Mouse (Mus musculus) monocyte, adult 59 days (primary cell): ENCODE results near the gene Lcn5. TPM values are rescaled to one million over a fixed set of nuclear protein-coding genes. Genes with fewer than 3 reads are reported as not detected.

ENCODE experiments used
- total RNA-seq, 2 experiments: library from RNA; stranded (reverse); gene quantifications; one replicate each; pipeline ENCODE4 v1.2.4; 2023

Gene Lcn5
- not detected for total RNA-seq

GRCm38 (mm10) chr2:25657652-25658051, at the start of gene Lcn5:
Gene Lcn5 (plus strand): TSS chr2:25657952.

GRCm38 (mm10) chr2:25617578-25617977, 40.2 kb upstream of the Lcn5 start, which contains the start of gene Ccdc183:
Gene Ccdc183 (minus strand): TSS chr2:25617678.

GRCm38 (mm10) chr2:25621229-25622200, 36.2 kb upstream of the Lcn5 start, which contains the start of gene Tmem141:
Gene Tmem141 (minus strand): TSS chr2:25622005.

GRCm38 (mm10) chr2:25627811-25628210, 29.9 kb upstream of the Lcn5 start, which contains the start of gene Fcna:
Gene Fcna (minus strand): TSS chr2:25628030.

GRCm38 (mm10) chr2:25652902-25653301, 4.8 kb upstream of the Lcn5 start, which contains the start of gene Lcn8:
Gene Lcn8 (plus strand): TSS chr2:25653120.

GRCm38 (mm10) chr2:25676486-25676885, 18.7 kb downstream of the Lcn5 start, which contains the start of gene Lcn6:
Gene Lcn6 (plus strand): TSS chr2:25676786.

GRCm38 (mm10) chr2:25682426-25682825, 24.7 kb downstream of the Lcn5 start, which contains the start of gene Lcn10:
Gene Lcn10 (plus strand): TSS chr2:25682726.

GRCm38 (mm10) chr2:25699743-25700142, 42.0 kb downstream of the Lcn5 start, which contains the start of gene Obp2a:
Gene Obp2a (plus strand): TSS chr2:25700043.

GRCm38 (mm10) chr2:25706643-25707481, 49.1 kb downstream of the Lcn5 start, which contains the start of gene Bmyc:
Gene Bmyc (plus strand): TSS chr2:25706739.

Other genes with a start within 250 kb of the Lcn5 start
- 10 to 100 TPM; 15.6 to 17.3 TPM for gene Fut7, start 234.7 kb upstream of the Lcn5 start, total RNA-seq
- 10 to 100 TPM; 35.3 to 36.1 TPM for gene Abca2, start 229.2 kb upstream of the Lcn5 start, total RNA-seq
- gene Clic3, start 201.1 kb upstream of the Lcn5 start, total RNA-seq = not detected
- 10 to 100 TPM; 24.0 to 34.2 TPM for gene Paxx, start 196.9 kb upstream of the Lcn5 start, total RNA-seq
- not detected for gene Ptgds, start 187.9 kb upstream of the Lcn5 start, total RNA-seq
- not detected for gene Lcn12, start 164.0 kb upstream of the Lcn5 start, total RNA-seq
- gene Fbxw5, start 157.2 kb upstream of the Lcn5 start, total RNA-seq = 10 to 100 TPM; 53.7 to 55.4 TPM
- gene C8g, start 156.2 kb upstream of the Lcn5 start, total RNA-seq = 1 to 10 TPM in 1 of 2 experiments, not detected in 1; 1.0 TPM
- gene Traf2, start 111.0 kb upstream of the Lcn5 start, total RNA-seq = 10 to 100 TPM; 26.9 to 27.7 TPM
- 100 to 1,000 TPM; 117 to 141 TPM for gene Edf1, start 100.1 kb upstream of the Lcn5 start, total RNA-seq
- 1 to 10 TPM; 1.4 to 1.7 TPM for gene Mamdc4, start 83.1 kb upstream of the Lcn5 start, total RNA-seq
- gene Phpt1, start 82.7 kb upstream of the Lcn5 start, total RNA-seq = 1 to 10 TPM; 6.0 to 7.4 TPM
- gene Ajm1, start 76.2 kb upstream of the Lcn5 start, total RNA-seq = 1 to 10 TPM; 2.2 to 3.5 TPM
- gene Rabl6, start 49.4 kb upstream of the Lcn5 start, total RNA-seq = 10 to 100 TPM; 72.6 to 82.4 TPM
- gene Ccdc183, start 40.3 kb upstream of the Lcn5 start, total RNA-seq = not detected
- gene Tmem141, start 35.9 kb upstream of the Lcn5 start, total RNA-seq = 10 to 100 TPM; 21.2 to 22.8 TPM
- 100 to 1,000 TPM; 205 to 232 TPM for gene Fcna, start 29.9 kb upstream of the Lcn5 start, total RNA-seq
- gene Lcn8, start 4.8 kb upstream of the Lcn5 start, total RNA-seq = not detected
- gene Lcn6, start 18.8 kb downstream of the Lcn5 start, total RNA-seq = not detected
- gene Lcn10, start 24.8 kb downstream of the Lcn5 start, total RNA-seq = not detected
- not detected for gene Obp2a, start 42.1 kb downstream of the Lcn5 start, total RNA-seq
- gene Bmyc, start 48.8 kb downstream of the Lcn5 start, total RNA-seq = 10 to 100 TPM; 15.9 to 20.1 TPM
- not detected for gene Obp2b, start 79.1 kb downstream of the Lcn5 start, total RNA-seq
- not detected for gene Lcn3, start 107.6 kb downstream of the Lcn5 start, total RNA-seq
- not detected for gene Lcn11, start 119.1 kb downstream of the Lcn5 start, total RNA-seq
- not detected for gene Gm13539, start 124.3 kb downstream of the Lcn5 start, total RNA-seq
- not detected for gene Glt6d1, start 157.9 kb downstream of the Lcn5 start, total RNA-seq
- gene Lcn9, start 165.2 kb downstream of the Lcn5 start, total RNA-seq = not detected
- not detected for gene Sohlh1, start 189.3 kb downstream of the Lcn5 start, total RNA-seq
- gene Kcnt1, start 205.8 kb downstream of the Lcn5 start, total RNA-seq = not detected